9 mouse cellular contexts compared by ENCODE assay signal in the genomic region with DNA sequence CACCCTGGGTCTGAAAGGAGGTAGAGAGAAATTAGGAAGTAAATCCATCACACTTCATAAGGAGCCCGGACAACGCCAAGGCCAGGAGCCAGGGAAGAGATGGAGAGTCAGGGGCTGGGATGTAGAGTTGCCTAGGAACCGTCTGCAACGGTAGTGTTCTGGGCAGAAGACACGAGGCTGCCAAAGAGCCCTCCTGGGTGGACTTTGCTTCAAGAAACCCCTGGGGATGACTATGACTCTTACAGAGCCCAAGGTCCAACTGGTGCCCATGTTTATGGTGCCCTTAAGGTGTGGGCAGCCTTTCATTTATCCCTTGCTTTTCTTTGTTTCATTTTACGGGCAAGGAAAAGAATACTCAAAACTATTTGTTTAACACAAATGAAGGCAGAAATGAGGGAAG. TPM values are rescaled to one million over a fixed set of nuclear protein-coding genes. Genes with fewer than 3 reads are reported as not detected.
DNase-seq lines count a peak whose midpoint lies in the region; ATAC-seq lines count a peak whose summit lies in the region.
"Had no signal": no experiment of that assay in that cellular context is flagged by ENCODE, and none has a peak within 500 bp of the region (broad histone marks: within the 10 kb centered on the region; RNA-seq: fewer than 3 reads in every experiment).

No protein-coding gene starts in this region.

- H3K4me2 ChIP-seq in neural tube, embryonic 11.5 days (ENCODE audit: low read depth) = no peak overlapping the region
- 0 out of 2 replicates have a peak overlapping the region, but pooled peaks have one; percentile 2 for H3K4me2 ChIP-seq in hindbrain, embryonic 14.5 days (replicated peaks)
- H3K4me2 ChIP-seq in stomach, embryonic 16.5 days (ENCODE audit: low read depth, low read length) = no peak overlapping the region

- DNase-seq in kidney, adult 9 months = peak; percentile 69
- DNase-seq in kidney, adult 8-10 months = no peak
- DNase-seq in neural tube, embryonic 11.5 days (ENCODE audit: low spot score) = no peak
- DNase-seq in neural tube, embryonic 10.5 days (ENCODE audit: extremely low spot score, low spot score) = no peak
- DNase-seq in hindbrain, embryonic 14.5 days (ENCODE audit: low spot score) = no peak
- DNase-seq: embryo, embryonic 11 days; thymus, postnatal 36 days had no signal

- 61% methylated on average over 6 of the region's 6 CpGs for WGBS in neural tube, embryonic 11.5 days
- 49% methylated on average over 6 of the region's 6 CpGs for WGBS in hindbrain, embryonic 14.5 days
- WGBS in stomach, embryonic 16.5 days = 74% methylated on average over 6 of the region's 6 CpGs

- no peak overlapping the region for H3K9ac ChIP-seq in neural tube, embryonic 11.5 days (ENCODE audit: low read length)
- no peak overlapping the region for H3K9ac ChIP-seq in hindbrain, embryonic 14.5 days
- H3K9ac ChIP-seq in stomach, embryonic 16.5 days (ENCODE audit: low read length) = peak overlapping the region; percentile 12; the same call in 1 of the 2 replicates

- 0 out of 2 replicates have a peak overlapping the region, but pooled peaks have one; percentile 21 for H3K27ac ChIP-seq in neural tube, embryonic 11.5 days (ENCODE audit: low read depth, low read length)
- 0 out of 2 replicates have a peak overlapping the region, but pooled peaks have one; percentile 68 for H3K27ac ChIP-seq in hindbrain, embryonic 14.5 days
- H3K27ac ChIP-seq in stomach, embryonic 16.5 days (ENCODE audit: low read length) = peak overlapping the region; percentile 81

- H3K9me3 ChIP-seq in neural tube, embryonic 11.5 days (ENCODE audit: control insufficient read depth, low read length) = no peaks in the 10 kb centered on the region
- no peaks in the 10 kb centered on the region for H3K9me3 ChIP-seq in hindbrain, embryonic 14.5 days (ENCODE audit: control insufficient read depth, low read length)
- H3K9me3 ChIP-seq in stomach, embryonic 16.5 days (replicated peaks; ENCODE audit: control insufficient read depth, low read length) = no peaks in the 10 kb centered on the region

- no peak for ATAC-seq in neural tube, embryonic 11.5 days (ENCODE audit: insufficient read depth, low FRiP score, low TSS enrichment)
- no peak for ATAC-seq in hindbrain, embryonic 14.5 days (ENCODE audit: low FRiP score)
- ATAC-seq in stomach, embryonic 16.5 days (ENCODE audit: insufficient read depth, low FRiP score) = no peak
- ATAC-seq in monocyte, adult 5-6 weeks (replicated peaks; ENCODE audit: insufficient number of reproducible peaks, low FRiP score, low TSS enrichment, poor library complexity, severe bottlenecking) = no peak

- H3K4me3 ChIP-seq in neural tube, embryonic 11.5 days (ENCODE audit: low read depth, low read length) = no peak overlapping the region
- no peak overlapping the region for H3K4me3 ChIP-seq in hindbrain, embryonic 14.5 days (replicated peaks; ENCODE audit: low read length)
- H3K4me3 ChIP-seq in stomach, embryonic 16.5 days (replicated peaks; ENCODE audit: low read length) = no peak overlapping the region

- no peaks in the 10 kb centered on the region for H3K27me3 ChIP-seq in neural tube, embryonic 11.5 days (ENCODE audit: control insufficient read depth, insufficient read depth, low read length)
- H3K27me3 ChIP-seq in hindbrain, embryonic 14.5 days (ENCODE audit: control insufficient read depth, insufficient read depth, low read length) = no peaks in the 10 kb centered on the region
- H3K27me3 ChIP-seq in stomach, embryonic 16.5 days (ENCODE audit: control insufficient read depth, insufficient read depth, low read length) = no peaks in the 10 kb centered on the region

- H3K36me3 ChIP-seq in neural tube, embryonic 11.5 days (ENCODE audit: control insufficient read depth, insufficient read depth, low read length) = no peaks in the 10 kb centered on the region
- no peaks in the 10 kb centered on the region for H3K36me3 ChIP-seq in hindbrain, embryonic 14.5 days (replicated peaks; ENCODE audit: control insufficient read depth, insufficient read depth)
- H3K36me3 ChIP-seq in stomach, embryonic 16.5 days (ENCODE audit: control insufficient read depth, insufficient read depth, low read length) = no peaks in the 10 kb centered on the region

- peaks cover 15% of the 10 kb centered on the region for H3K4me1 ChIP-seq in neural tube, embryonic 11.5 days (ENCODE audit: control insufficient read depth, insufficient read depth, low read length)
- H3K4me1 ChIP-seq in hindbrain, embryonic 14.5 days (replicated peaks; ENCODE audit: control insufficient read depth, insufficient read depth, low read length) = peaks cover 32% of the 10 kb centered on the region
- H3K4me1 ChIP-seq in stomach, embryonic 16.5 days (ENCODE audit: control insufficient read depth, insufficient read depth, low read length) = peaks cover 67% of the 10 kb centered on the region

RNA-seq across cellular contexts. Expression of a gene that starts 33.7 kb away (rescaled TPM):
- 1.6 and 2.5 TPM in 2 replicates for polyA plus RNA-seq in neural tube, embryonic 11.5 days (2014; fragmentation: Nextera tagmentation; extraction: Ambion mirVana)
- polyA plus RNA-seq in hindbrain, embryonic 14.5 days (2014; fragmentation: Nextera tagmentation; extraction: Ambion mirVana) = 3.2 and 4.1 TPM in 2 replicates
- 0.70 and 0.71 TPM in 2 replicates for polyA plus RNA-seq in stomach, embryonic 16.5 days (2015; fragmentation: Nextera tagmentation; extraction: Ambion mirVana)
- 0.78 to 3.5 TPM in 2 of 3 replicates, not detected in the other for total RNA-seq in monocyte, adult 5-6 weeks (2017)

RNA-seq across cellular contexts. Expression of a gene that starts 36.7 kb away (rescaled TPM):
- polyA plus RNA-seq in neural tube, embryonic 11.5 days (2014; fragmentation: Nextera tagmentation; extraction: Ambion mirVana) = 4.4 and 5.9 TPM in 2 replicates
- 4.4 and 4.8 TPM in 2 replicates for polyA plus RNA-seq in hindbrain, embryonic 14.5 days (2014; fragmentation: Nextera tagmentation; extraction: Ambion mirVana)
- polyA plus RNA-seq in stomach, embryonic 16.5 days (2015; fragmentation: Nextera tagmentation; extraction: Ambion mirVana) = 8.7 and 9.4 TPM in 2 replicates
- total RNA-seq in monocyte, adult 5-6 weeks (2017) = 21.6 to 42.4 TPM (median 28.2 TPM) in 3 replicates

Comparison
In these comparisons a context has a peak if more than half of its experiments do, and no peak if none do; other contexts are left out.
1. H3K27ac ChIP-seq: peak in every context shown above with its lines; median percentile 81 in stomach, embryonic 16.5 days; 68 in hindbrain, embryonic 14.5 days; 21 in neural tube, embryonic 11.5 days.